Mouse (Mus musculus): ENCODE measurements around the gene Lsg1. TPM values are rescaled to one million over a fixed set of nuclear protein-coding genes. Genes with fewer than 3 reads are reported as not detected.

Lsg1 gene
- polyA plus RNA-seq, 1 experiment from 2014 or later: 37.5 TPM

DNA sequence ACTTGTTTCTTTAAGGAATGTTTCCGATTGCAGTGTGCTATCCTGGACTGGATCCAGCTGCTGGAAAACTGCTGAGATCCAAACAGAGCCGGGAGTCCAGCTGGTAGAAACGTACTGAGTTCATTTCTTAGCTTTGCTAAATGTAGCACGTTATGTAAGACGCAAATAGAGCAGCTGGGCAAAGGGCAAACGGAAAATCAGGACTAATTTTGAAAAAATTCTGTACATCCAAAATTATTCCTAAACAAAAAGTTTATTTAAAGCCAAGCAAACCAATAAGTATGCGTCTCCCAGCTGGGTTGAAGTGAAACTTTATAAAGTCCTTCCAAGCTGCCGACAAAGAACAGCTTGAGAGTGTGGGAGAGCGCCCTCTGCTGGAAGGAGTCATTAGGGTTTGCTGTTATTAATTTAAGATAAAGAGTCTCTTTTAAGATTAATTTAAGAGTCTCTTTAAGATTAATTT lies 67.0 kb downstream of the Lsg1 start:
- Histone ChIP-seq H3K27ac (ENCODE audit: low read length) (peak overlapping the region; percentile 15), H3K4me1 (ENCODE audit: control insufficient read depth, insufficient read depth, low read length) (peaks cover 13% of the 10 kb centered on the region), H3K36me3 (ENCODE audit: control insufficient read depth, insufficient read depth) (peaks cover 9% of the 10 kb centered on the region; the same call in 1 of the 2 replicates), H3K9me3 (replicated peaks; ENCODE audit: control insufficient read depth, low read length) (0 out of 2 replicates have a peak, but pooled peaks cover 1% of the 10 kb centered on the region), H3K4me2 (ENCODE audit: low read depth, low read length) (peak overlapping the region; percentile 46), H3K4me3 (ENCODE audit: low read length) (peak overlapping the region; percentile 39), H3K9ac (ENCODE audit: low read length) (peak overlapping the region; percentile 38), H3K27me3 (ENCODE audit: control insufficient read depth, insufficient read depth, low read length) (no peaks in the 10 kb centered on the region)
- WGBS: 8% methylated on average over 9 of the region's 9 CpGs
- no peak for ATAC-seq (replicated peaks; ENCODE audit: extremely low read depth, insufficient read depth, low FRiP score)

DNA sequence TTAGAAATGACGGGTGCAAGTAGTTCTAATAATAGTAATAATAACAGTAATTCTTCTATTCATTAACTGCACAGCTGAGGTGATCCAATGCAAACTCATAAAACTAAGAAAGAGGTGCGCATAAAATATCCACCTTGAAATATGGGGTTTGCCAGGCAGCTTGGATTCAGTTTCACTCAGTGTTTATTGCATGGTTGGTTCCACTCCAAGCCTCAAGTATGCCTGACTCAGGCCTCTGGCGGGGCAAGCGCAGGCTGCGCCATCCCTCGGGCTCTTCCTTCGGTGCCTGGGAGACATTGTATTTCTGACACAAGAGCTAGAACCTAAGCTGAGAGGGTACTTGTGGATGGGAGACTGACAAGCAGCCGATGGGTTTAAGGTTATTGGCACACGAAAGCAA lies 68.8 kb downstream of the Lsg1 start:
- ATAC-seq (replicated peaks; ENCODE audit: extremely low read depth, insufficient read depth, low FRiP score): no peak
- H3K4me1 ChIP-seq (ENCODE audit: control insufficient read depth, insufficient read depth, low read length): peaks cover 16% of the 10 kb centered on the region
- 76% methylated on average over 9 of the region's 9 CpGs for WGBS
- no peak overlapping the region for H3K4me2 ChIP-seq (ENCODE audit: low read depth, low read length)
- H3K4me3 ChIP-seq (ENCODE audit: low read length): no peak overlapping the region
- H3K27me3 ChIP-seq (ENCODE audit: control insufficient read depth, insufficient read depth, low read length): no peaks in the 10 kb centered on the region
- H3K36me3 ChIP-seq (ENCODE audit: control insufficient read depth, insufficient read depth): peaks cover 3% of the 10 kb centered on the region; the same call in 1 of the 2 replicates
- no peak overlapping the region for H3K27ac ChIP-seq (ENCODE audit: low read length)
- H3K9me3 ChIP-seq (replicated peaks; ENCODE audit: control insufficient read depth, low read length): 0 out of 2 replicates have a peak, but pooled peaks cover 4% of the 10 kb centered on the region
- H3K9ac ChIP-seq (ENCODE audit: low read length): no peak overlapping the region

DNA sequence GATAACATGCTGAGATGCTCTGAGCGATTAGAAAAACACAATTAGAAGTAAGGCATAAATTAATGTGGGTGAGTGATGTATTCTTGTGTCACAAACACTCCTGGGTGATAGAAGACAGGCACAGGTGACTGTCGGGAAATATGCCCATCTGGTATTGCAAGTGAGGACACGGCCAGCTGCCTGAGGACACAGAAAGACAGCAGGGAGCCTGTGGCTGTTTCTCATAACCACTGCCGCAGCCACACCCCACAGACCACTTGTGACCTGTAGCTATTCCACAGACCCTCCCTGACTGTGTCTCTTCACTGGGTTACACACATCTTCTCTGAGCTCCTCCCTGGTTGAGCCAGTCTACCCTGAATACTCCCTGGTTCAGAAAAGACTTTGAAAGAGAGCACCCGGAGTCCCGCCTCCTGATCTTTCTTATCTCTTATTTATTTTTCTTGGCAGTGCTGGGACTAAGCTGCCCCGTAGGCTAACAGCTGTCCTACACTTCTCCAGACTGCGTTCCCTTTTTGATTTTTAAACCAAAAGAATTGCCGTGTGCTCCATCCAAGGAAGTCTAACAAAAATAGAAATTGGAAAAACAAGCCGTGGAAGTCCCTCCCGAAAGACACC lies 69.6 kb downstream of the Lsg1 start:
- Histone ChIP-seq H3K4me2 (ENCODE audit: low read depth, low read length) (peak overlapping the region; percentile 30), H3K27ac (ENCODE audit: low read length) (0 out of 2 replicates have a peak overlapping the region, but pooled peaks have one; percentile 30), H3K4me3 (ENCODE audit: low read length) (no peak overlapping the region), H3K9ac (ENCODE audit: low read length) (no peak overlapping the region), H3K27me3 (ENCODE audit: control insufficient read depth, insufficient read depth, low read length) (no peaks in the 10 kb centered on the region), H3K4me1 (ENCODE audit: control insufficient read depth, insufficient read depth, low read length) (peaks cover 24% of the 10 kb centered on the region), H3K36me3 (ENCODE audit: control insufficient read depth, insufficient read depth) (peaks cover 3% of the 10 kb centered on the region; the same call in 1 of the 2 replicates), H3K9me3 (replicated peaks; ENCODE audit: control insufficient read depth, low read length) (0 out of 2 replicates have a peak, but pooled peaks cover 4% of the 10 kb centered on the region)
- peak; percentile 29; the same call in 1 of the 2 replicates for ATAC-seq (replicated peaks; ENCODE audit: extremely low read depth, insufficient read depth, low FRiP score)
- WGBS: 23% methylated on average over 11 of the region's 11 CpGs

DNA sequence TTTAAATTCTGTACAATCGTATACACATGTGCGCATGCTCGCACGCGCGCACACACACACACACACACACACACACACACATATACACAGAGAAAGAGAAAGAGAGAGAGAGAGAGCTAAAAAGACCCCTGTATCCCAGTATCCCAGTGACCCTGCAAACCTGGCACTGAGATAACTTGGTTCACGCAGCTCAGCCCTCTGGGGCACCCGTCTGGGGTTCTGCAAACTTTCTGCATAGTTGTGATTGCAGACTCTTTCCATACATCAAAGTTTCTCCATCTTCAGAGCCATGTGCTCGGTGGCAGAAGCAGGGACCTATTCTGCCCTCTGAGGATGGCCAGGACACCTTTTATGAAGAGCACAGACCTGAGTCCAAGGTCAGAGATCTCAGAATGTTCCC lies 70.4 kb downstream of the Lsg1 start:
- H3K27me3 ChIP-seq (ENCODE audit: control insufficient read depth, insufficient read depth, low read length): no peaks in the 10 kb centered on the region

DNA sequence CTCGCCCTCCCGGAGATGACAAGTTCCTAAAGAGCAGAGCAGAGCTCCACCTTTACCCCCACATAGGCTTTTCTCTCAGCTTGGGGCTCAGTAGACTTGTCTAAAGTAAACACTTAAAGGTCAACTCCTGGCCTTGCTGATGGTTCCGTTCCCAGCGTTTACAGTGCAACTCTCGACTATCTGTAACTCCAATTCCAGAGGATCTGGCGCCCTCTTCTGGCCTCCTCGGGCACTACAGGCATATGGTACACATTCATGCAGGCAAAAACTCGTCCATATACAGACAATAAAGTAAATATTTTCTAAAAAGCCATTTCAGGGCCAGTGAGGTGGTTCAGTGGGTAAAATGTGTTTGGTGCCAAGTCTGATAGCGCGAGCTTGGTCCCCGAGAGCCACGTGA lies 72.0 kb downstream of the Lsg1 start:
- H3K9me3 ChIP-seq (replicated peaks; ENCODE audit: control insufficient read depth, low read length): 0 out of 2 replicates have a peak, but pooled peaks cover 4% of the 10 kb centered on the region
- H3K9ac ChIP-seq (ENCODE audit: low read length): no peak overlapping the region
- peaks cover 3% of the 10 kb centered on the region; the same call in 1 of the 2 replicates for H3K36me3 ChIP-seq (ENCODE audit: control insufficient read depth, insufficient read depth)
- H3K4me2 ChIP-seq (ENCODE audit: low read depth, low read length): no peak overlapping the region
- no peak overlapping the region for H3K27ac ChIP-seq (ENCODE audit: low read length)
- WGBS: 74% methylated on average over 12 of the region's 12 CpGs
- peaks cover 39% of the 10 kb centered on the region for H3K4me1 ChIP-seq (ENCODE audit: control insufficient read depth, insufficient read depth, low read length)
- H3K4me3 ChIP-seq (ENCODE audit: low read length): no peak overlapping the region
- ATAC-seq (replicated peaks; ENCODE audit: extremely low read depth, insufficient read depth, low FRiP score): no peak
- no peaks in the 10 kb centered on the region for H3K27me3 ChIP-seq (ENCODE audit: control insufficient read depth, insufficient read depth, low read length)

More for the DNA sequence above, 70.4 kb downstream of the Lsg1 start:
- 90% methylated on average over 9 of the region's 9 CpGs for WGBS
- Histone ChIP-seq H3K4me1 (ENCODE audit: control insufficient read depth, insufficient read depth, low read length) (peaks cover 32% of the 10 kb centered on the region), H3K4me2 (ENCODE audit: low read depth, low read length) (no peak overlapping the region), H3K36me3 (ENCODE audit: control insufficient read depth, insufficient read depth) (peaks cover 3% of the 10 kb centered on the region; the same call in 1 of the 2 replicates), H3K4me3 (ENCODE audit: low read length) (no peak overlapping the region), H3K9me3 (replicated peaks; ENCODE audit: control insufficient read depth, low read length) (0 out of 2 replicates have a peak, but pooled peaks cover 4% of the 10 kb centered on the region), H3K9ac (ENCODE audit: low read length) (no peak overlapping the region), H3K27ac (ENCODE audit: low read length) (no peak overlapping the region)
- ATAC-seq (replicated peaks; ENCODE audit: extremely low read depth, insufficient read depth, low FRiP score): no peak

DNA sequence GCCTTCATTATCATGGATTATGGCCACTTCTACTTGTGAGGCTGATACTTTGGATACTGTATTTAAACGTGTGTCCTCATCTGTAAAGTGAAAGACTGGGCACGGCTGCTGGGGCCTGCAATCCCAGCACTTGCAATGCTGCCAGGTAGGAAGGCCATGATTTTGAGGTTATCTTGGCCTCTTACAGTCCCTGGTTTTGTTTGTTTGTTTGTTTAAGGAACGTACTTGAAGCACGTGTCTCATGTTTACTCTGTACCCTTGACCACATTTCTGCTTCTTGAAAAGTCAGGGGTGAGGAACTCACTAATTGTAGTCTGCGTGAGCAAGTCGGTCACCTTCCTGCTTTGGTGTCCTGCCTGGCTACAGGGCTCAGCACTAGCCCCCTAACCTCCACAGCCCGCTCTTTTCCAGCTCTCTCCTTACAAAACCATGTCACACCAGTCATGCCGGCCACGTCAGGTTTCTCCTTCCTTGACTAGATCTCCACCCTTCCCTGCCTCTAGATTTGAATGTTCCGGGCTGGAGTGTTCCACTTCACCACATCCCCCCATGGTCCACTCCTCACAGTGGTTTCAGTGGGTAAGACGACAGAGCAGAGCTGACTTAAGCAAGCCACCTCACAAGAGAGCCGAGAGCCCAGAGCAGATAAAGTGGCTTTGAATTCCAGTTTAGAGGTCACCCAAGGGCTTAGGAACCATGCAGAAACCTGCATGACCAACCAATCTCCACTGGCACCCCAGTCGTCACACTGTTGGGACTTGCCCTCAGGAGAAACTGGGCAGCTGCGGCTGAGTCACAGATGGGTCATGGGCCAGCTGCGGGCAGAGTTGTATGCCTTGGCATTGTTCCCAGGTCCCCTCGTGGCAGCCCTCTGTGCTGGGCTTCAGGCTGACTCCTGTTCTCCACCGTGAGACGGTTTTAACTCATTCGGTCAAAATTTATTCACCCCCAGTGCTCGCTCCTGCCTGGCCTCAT lies 74.1 kb downstream of the Lsg1 start:
- ATAC-seq (replicated peaks; ENCODE audit: extremely low read depth, insufficient read depth, low FRiP score): peak; percentile 61
- peak overlapping the region; percentile 77 for H3K27ac ChIP-seq (ENCODE audit: low read length)
- no peak overlapping the region for H3K4me3 ChIP-seq (ENCODE audit: low read length)
- WGBS: 42% methylated on average over 20 of the region's 20 CpGs
- peaks cover 43% of the 10 kb centered on the region for H3K4me1 ChIP-seq (ENCODE audit: control insufficient read depth, insufficient read depth, low read length)
- H3K9me3 ChIP-seq (replicated peaks; ENCODE audit: control insufficient read depth, low read length): 0 out of 2 replicates have a peak, but pooled peaks cover 4% of the 10 kb centered on the region
- H3K36me3 ChIP-seq (ENCODE audit: control insufficient read depth, insufficient read depth): peaks cover 3% of the 10 kb centered on the region; the same call in 1 of the 2 replicates
- H3K4me2 ChIP-seq (ENCODE audit: low read depth, low read length): no peak overlapping the region
- peak overlapping the region; percentile 34; the same call in 1 of the 2 replicates for H3K9ac ChIP-seq (ENCODE audit: low read length)
- H3K27me3 ChIP-seq (ENCODE audit: control insufficient read depth, insufficient read depth, low read length): peaks cover 5% of the 10 kb centered on the region; the same call in 1 of the 2 replicates

DNA sequence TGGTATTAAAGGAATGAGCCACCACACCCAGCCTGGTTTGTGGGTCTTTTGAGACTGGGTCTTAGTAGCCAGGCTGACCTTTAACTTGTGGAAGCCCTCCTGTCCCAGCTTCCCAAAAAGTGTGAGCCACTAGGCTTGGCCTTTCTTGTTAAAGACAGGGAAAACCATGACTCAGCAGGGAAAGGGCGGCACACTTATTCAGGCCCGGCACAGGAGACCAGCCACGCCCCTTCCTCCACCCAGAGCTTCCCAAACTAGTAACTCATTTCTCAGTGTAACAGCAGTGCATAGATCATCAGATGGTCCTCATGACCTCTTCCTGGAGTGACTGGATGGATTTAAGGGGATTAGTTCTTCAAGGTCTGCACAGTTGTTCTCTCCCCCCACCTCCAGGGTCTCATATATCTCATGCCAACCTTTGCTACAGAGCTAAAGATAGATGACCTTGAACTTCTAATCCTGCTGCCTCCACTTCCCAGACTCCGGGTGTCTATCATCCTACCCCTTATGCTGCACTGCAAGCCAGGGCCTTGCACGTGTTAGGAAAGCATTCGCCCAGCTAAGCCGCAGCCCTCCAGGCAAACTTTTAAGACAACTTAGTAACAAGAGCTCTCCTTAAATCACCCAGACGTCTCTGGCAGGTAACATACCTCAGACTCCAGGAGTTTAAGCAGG lies 74.9 kb downstream of the Lsg1 start:
- Histone ChIP-seq H3K4me2 (ENCODE audit: low read depth, low read length) (no peak overlapping the region; the same call in 1 of the 2 replicates), H3K4me1 (ENCODE audit: control insufficient read depth, insufficient read depth, low read length) (peaks cover 34% of the 10 kb centered on the region), H3K9me3 (replicated peaks; ENCODE audit: control insufficient read depth, low read length) (0 out of 2 replicates have a peak, but pooled peaks cover 4% of the 10 kb centered on the region), H3K4me3 (ENCODE audit: low read length) (no peak overlapping the region), H3K9ac (ENCODE audit: low read length) (peak overlapping the region; percentile 17; the same call in 1 of the 2 replicates), H3K27ac (ENCODE audit: low read length) (peak overlapping the region; percentile 77), H3K27me3 (ENCODE audit: control insufficient read depth, insufficient read depth, low read length) (peaks cover 5% of the 10 kb centered on the region; the same call in 1 of the 2 replicates), H3K36me3 (ENCODE audit: control insufficient read depth, insufficient read depth) (peaks cover 3% of the 10 kb centered on the region; the same call in 1 of the 2 replicates)
- no peak for ATAC-seq (replicated peaks; ENCODE audit: extremely low read depth, insufficient read depth, low FRiP score)
- 30% methylated on average over 8 of the region's 8 CpGs for WGBS

All from heart, embryonic 16.5 days (tissue).